Mouse (Mus musculus) hindbrain, embryonic 16.5 days (tissue): Measurements from ENCODE around the gene 2210016L21Rik. TPM values are rescaled to one million over a fixed set of nuclear protein-coding genes. Genes with fewer than 3 reads are reported as not detected.
A peak's percentile ranks its signal among the peaks of the same experiment; 100 is the strongest.

Experiments
- ATAC-seq: fragments of 200-750 bp; cut with Nextera tagmentation; 2 replicates; pipeline ENCODE4 v1.8.0; 2017; ENCODE audit warnings: moderate TSS enrichment, moderate library complexity
- H3K27ac ChIP-seq: fragments of 300-500 bp; sonication (generic); 2 replicates; pipeline ENCODE4 v1.5.1; 2014; ENCODE audit warnings: low read depth, mild to moderate bottlenecking, control low read depth, low read length, moderate library complexity
- H3K27me3 ChIP-seq: fragments of 300-500 bp; sonication (generic); replicated peaks from 2 replicates; pipeline ENCODE4 v1.6.1; 2014; ENCODE audit warnings: low read length; ENCODE audit not compliant: control insufficient read depth, insufficient read depth
- H3K36me3 ChIP-seq: fragments of 300-500 bp; sonication (generic); 2 replicates; pipeline ENCODE4 v1.6.1; 2014; ENCODE audit warnings: mild to moderate bottlenecking, low read length, moderate library complexity, mixed read lengths; ENCODE audit not compliant: control insufficient read depth, insufficient read depth
- H3K4me1 ChIP-seq: fragments of 300-500 bp; sonication (generic); 2 replicates; pipeline ENCODE4 v1.6.1; 2014; ENCODE audit warnings: low read depth, low read length; ENCODE audit not compliant: control insufficient read depth, insufficient read depth
- H3K4me2 ChIP-seq: fragments of 300-500 bp; sonication (generic); 2 replicates; pipeline ENCODE4 v1.6.1; 2014; ENCODE audit warnings: mild to moderate bottlenecking, low read length, control low read depth, moderate library complexity
- H3K4me3 ChIP-seq: fragments of 300-500 bp; sonication (generic); 2 replicates; pipeline ENCODE4 v1.5.1; 2014; ENCODE audit warnings: mild to moderate bottlenecking, low read length, control low read depth, moderate library complexity
- H3K9ac ChIP-seq: fragments of 300-500 bp; sonication (generic); 2 replicates; pipeline ENCODE4 v1.6.1; 2014; ENCODE audit warnings: low read depth, mild to moderate bottlenecking, control low read depth, low read length, moderate library complexity
- H3K9me3 ChIP-seq: fragments of 300-500 bp; sonication (generic); 2 replicates; pipeline ENCODE4 v1.6.1; 2014; ENCODE audit warnings: mild to moderate bottlenecking, low read length, moderate library complexity; ENCODE audit not compliant: control insufficient read depth
- WGBS: fragments of 180-500 bp; shearing (Covaris S2); extraction: QIAGEN DNeasy Blood & Tissue Kit; methylation state at CpG from one replicate; pipeline ENCODE4 v1.1.7; 2014; 5-methylcytosine and 5-hydroxymethylcytosine counted together
- polyA plus RNA-seq: library from polyadenylated mRNA; unstranded; fragments of >200 nt; fragmentation: Nextera tagmentation; extraction: Ambion mirVana; gene quantifications from 2 replicates; pipeline ENCODE4 v1.2.1, GENCODE M21; 2015

Gene 2210016L21Rik
- polyA plus RNA-seq: 125 and 142 TPM in 2 replicates

- peak within 1 kb of the TSS; percentile 90 for H3K9ac ChIP-seq
- under 1% methylated on average over 39 of the region's 39 CpGs for WGBS
- peaks cover 17% of the 10 kb centered on the region for H3K36me3 ChIP-seq
- no peaks in the 10 kb centered on the region for H3K27me3 ChIP-seq
- no peaks in the 10 kb centered on the region for H3K9me3 ChIP-seq
- H3K27ac ChIP-seq: peak within 1 kb of the TSS; percentile 87
- peak within 1 kb of the TSS; percentile 52 for H3K4me2 ChIP-seq
- H3K4me3 ChIP-seq: peak within 1 kb of the TSS; percentile 70
- ATAC-seq: peak; percentile 94
- peaks cover 8% of the 10 kb centered on the region for H3K4me1 ChIP-seq
Measured at GRCm38 (mm10) chr5:114942074-114942765, at the start of gene 2210016L21Rik. TSS of gene 2210016L21Rik (plus strand) at chr5:114942158.

- no peak for ATAC-seq
- H3K27ac ChIP-seq: no peak overlapping the region
Measured at GRCm38 (mm10) chr5:114895542-114895941, 46.4 kb upstream of the 2210016L21Rik start.

GRCm38 (mm10) chr5:114896688-114897373 is 45.1 kb upstream of the 2210016L21Rik start, which contains the start of gene Oasl2:
TSS of gene Oasl2 (plus strand) at chr5:114896936.
- whole genome bisulfite sequencing: 66% methylated on average over 13 of the region's 13 CpGs
- Histone ChIP-seq H3K4me3 (no peak within 1 kb of the TSS), H3K27ac (no peak within 1 kb of the TSS)

More at GRCm38 (mm10) chr5:114895542-114895941, 46.4 kb upstream of the 2210016L21Rik start:
- Histone ChIP-seq H3K4me2 (no peak overlapping the region), H3K36me3 (no peaks in the 10 kb centered on the region), H3K9ac (no peak overlapping the region), H3K4me3 (no peak overlapping the region), H3K27me3 (no peaks in the 10 kb centered on the region), H3K9me3 (no peaks in the 10 kb centered on the region), H3K4me1 (no peaks in the 10 kb centered on the region)
- WGBS: 89% methylated on average over 4 of the region's 4 CpGs

GRCm38 (mm10) chr5:114897374-114897793 is 44.6 kb upstream of the 2210016L21Rik start:
- WGBS: 15% methylated on average over 7 of the region's 7 CpGs
- Histone ChIP-seq H3K4me2 (peak overlapping the region; percentile 4; the same call in 1 of the 2 replicates), H3K27ac (no peak overlapping the region), H3K9ac (no peak overlapping the region), H3K27me3 (no peaks in the 10 kb centered on the region), H3K36me3 (no peaks in the 10 kb centered on the region), H3K4me1 (no peaks in the 10 kb centered on the region), H3K4me3 (no peak overlapping the region), H3K9me3 (no peaks in the 10 kb centered on the region)
- ATAC-seq: no peak

More at GRCm38 (mm10) chr5:114896688-114897373, 45.1 kb upstream of the 2210016L21Rik start, which contains the start of gene Oasl2:
- Histone ChIP-seq H3K9ac (no peak within 1 kb of the TSS), H3K27me3 (no peaks in the 10 kb centered on the region), H3K9me3 (no peaks in the 10 kb centered on the region), H3K4me2 (peak within 1 kb of the TSS; percentile 4; the same call in 1 of the 2 replicates), H3K36me3 (no peaks in the 10 kb centered on the region), H3K4me1 (no peaks in the 10 kb centered on the region)
- ATAC-seq: no peak

GRCm38 (mm10) chr5:114898857-114899256 is 43.1 kb upstream of the 2210016L21Rik start:
- H3K4me3 ChIP-seq: no peak overlapping the region
- no peaks in the 10 kb centered on the region for H3K36me3 ChIP-seq
- no peak overlapping the region for H3K27ac ChIP-seq
- H3K27me3 ChIP-seq: no peaks in the 10 kb centered on the region
- no peaks in the 10 kb centered on the region for H3K4me1 ChIP-seq
- H3K4me2 ChIP-seq: no peak overlapping the region
- WGBS: 81% methylated on average over 7 of the region's 7 CpGs
- H3K9me3 ChIP-seq: no peaks in the 10 kb centered on the region
- H3K9ac ChIP-seq: no peak overlapping the region
- no peak for ATAC-seq

GRCm38 (mm10) chr5:114902413-114902812 is 39.5 kb upstream of the 2210016L21Rik start:
- WGBS: 43% methylated on average over 1 of the region's 1 CpGs
- Histone ChIP-seq H3K27me3 (no peaks in the 10 kb centered on the region), H3K4me2 (no peak overlapping the region), H3K36me3 (no peaks in the 10 kb centered on the region), H3K27ac (no peak overlapping the region), H3K4me3 (no peak overlapping the region), H3K9me3 (no peaks in the 10 kb centered on the region), H3K4me1 (no peaks in the 10 kb centered on the region), H3K9ac (no peak overlapping the region)
- ATAC-seq: no peak

GRCm38 (mm10) chr5:114908598-114909305 is 33.2 kb upstream of the 2210016L21Rik start:
- Histone ChIP-seq H3K36me3 (no peaks in the 10 kb centered on the region), H3K27ac (no peak overlapping the region), H3K27me3 (no peaks in the 10 kb centered on the region), H3K4me2 (peak overlapping the region; percentile 2; the same call in 1 of the 2 replicates), H3K9me3 (no peaks in the 10 kb centered on the region), H3K4me1 (no peaks in the 10 kb centered on the region), H3K4me3 (no peak overlapping the region), H3K9ac (no peak overlapping the region)
- no peak for ATAC-seq
- WGBS: 47% methylated on average over 13 of the region's 13 CpGs

GRCm38 (mm10) chr5:114913686-114914085 is 28.3 kb upstream of the 2210016L21Rik start:
- no peaks in the 10 kb centered on the region for H3K36me3 ChIP-seq
- H3K9me3 ChIP-seq: no peaks in the 10 kb centered on the region
- ATAC-seq: no peak
- WGBS: 79% methylated on average over 4 of the region's 4 CpGs
- H3K4me2 ChIP-seq: no peak overlapping the region
- H3K4me1 ChIP-seq: no peaks in the 10 kb centered on the region
- no peak overlapping the region for H3K9ac ChIP-seq
- no peaks in the 10 kb centered on the region for H3K27me3 ChIP-seq
- H3K27ac ChIP-seq: no peak overlapping the region
- H3K4me3 ChIP-seq: no peak overlapping the region

- 80% methylated on average over 8 of the region's 8 CpGs for WGBS
- no peak for ATAC-seq
- H3K9ac ChIP-seq: no peak overlapping the region
- no peaks in the 10 kb centered on the region for H3K4me1 ChIP-seq
- no peaks in the 10 kb centered on the region for H3K9me3 ChIP-seq
- no peaks in the 10 kb centered on the region for H3K27me3 ChIP-seq
- no peaks in the 10 kb centered on the region for H3K36me3 ChIP-seq
- no peak overlapping the region for H3K4me2 ChIP-seq
- no peak overlapping the region for H3K4me3 ChIP-seq
- no peak overlapping the region for H3K27ac ChIP-seq
Measured at GRCm38 (mm10) chr5:114914855-114915254, 27.1 kb upstream of the 2210016L21Rik start.
